In genomic region chr5:46212845-46213468, GRCm38 (mm10) we compare ENCODE assay signal across 21 mouse cellular contexts.
DNase-seq lines count a peak whose midpoint lies in the region; ATAC-seq and TF ChIP-seq lines count a peak whose summit lies in the region.
"Had no signal": no experiment of that assay in that cellular context is flagged by ENCODE, and none has a peak within 500 bp of the region (broad histone marks: within the 10 kb centered on the region; RNA-seq: fewer than 3 reads in every experiment).

No protein-coding gene starts in this region.

- H3K9me3 ChIP-seq in lung, embryonic 16.5 days (ENCODE audit: control insufficient read depth, low read length), result no peaks in the 10 kb centered on the region
- no peaks in the 10 kb centered on the region for H3K9me3 ChIP-seq in lung, postnatal 0 days (ENCODE audit: low read length)
- H3K9me3 ChIP-seq in kidney, embryonic 15.5 days (replicated peaks), result no peaks in the 10 kb centered on the region
- H3K9me3 ChIP-seq: embryonic facial prominence, embryonic 12.5 days; heart, embryonic 15.5 days; limb, embryonic 10.5 days; midbrain, embryonic 15.5 days; neural tube, embryonic 15.5 days had no signal

- intact Hi-C loops in gastrocnemius, postnatal 14 days (cut with DNase I; ENCODE audit: low total_unique reads), result no loop called here

- no peak for TF ChIP-seq CTCF in lung, postnatal 0 days (IDR thresholded peaks at IDR 0.05)

- peak; percentile 30 for DNase-seq in adrenal gland, postnatal 10 days
- DNase-seq in adrenal gland, postnatal 36 days, result no peak
- DNase-seq in lung, postnatal 0 days (ENCODE audit: low spot score), result no peak
- DNase-seq in retina, embryonic 14.5 days (ENCODE audit: low spot score), result peak; percentile 38
- no peak for DNase-seq in gastrocnemius, postnatal 14 days
- no peak for DNase-seq in layer of hippocampus, postnatal 36 days
- DNase-seq: cerebellum, adult 2 months; gastrocnemius, postnatal 36 days; lung, postnatal 14 days; thymus, postnatal 4 days had no signal

- H3K27me3 ChIP-seq in lung, embryonic 16.5 days (ENCODE audit: control insufficient read depth, insufficient read depth, low read depth, low read length), result no peaks in the 10 kb centered on the region
- no peaks in the 10 kb centered on the region for H3K27me3 ChIP-seq in lung, postnatal 0 days (replicated peaks; ENCODE audit: insufficient read depth, low read length)
- H3K27me3 ChIP-seq in kidney, embryonic 15.5 days, result no peaks in the 10 kb centered on the region
- H3K27me3 ChIP-seq: embryonic facial prominence, embryonic 12.5 days; heart, embryonic 15.5 days; midbrain, embryonic 15.5 days; neural tube, embryonic 15.5 days had no signal

- 30% methylated on average over 4 of the region's 4 CpGs for WGBS in lung, embryonic 16.5 days
- WGBS in lung, postnatal 0 days, result 38% methylated on average over 4 of the region's 4 CpGs
- 46% methylated on average over 4 of the region's 4 CpGs for WGBS in kidney, embryonic 15.5 days

- no peak for TF ChIP-seq EP300 in lung, postnatal 0 days (IDR thresholded peaks at IDR 0.05)

- H3K4me1 ChIP-seq in lung, embryonic 16.5 days (replicated peaks; ENCODE audit: control insufficient read depth, insufficient read depth, low read length), result no peaks in the 10 kb centered on the region; the same call in 1 of the 2 replicates
- H3K4me1 ChIP-seq in lung, postnatal 0 days (ENCODE audit: insufficient read depth, low read depth, low read length), result no peaks in the 10 kb centered on the region
- peaks cover 13% of the 10 kb centered on the region for H3K4me1 ChIP-seq in kidney, embryonic 15.5 days
- H3K4me1 ChIP-seq: embryonic facial prominence, embryonic 12.5 days; limb, embryonic 10.5 days; midbrain, embryonic 15.5 days; neural tube, embryonic 15.5 days had no signal

- no peak overlapping the region for H3K4me2 ChIP-seq in lung, embryonic 16.5 days (ENCODE audit: low read depth, low read length)
- H3K4me2 ChIP-seq in lung, postnatal 0 days (replicated peaks; ENCODE audit: low read depth, low read length), result no peak overlapping the region
- no peak overlapping the region for H3K4me2 ChIP-seq in kidney, embryonic 15.5 days
- H3K4me2 ChIP-seq: embryonic facial prominence, embryonic 12.5 days; heart, embryonic 15.5 days; liver, embryonic 11.5 days; midbrain, embryonic 15.5 days; neural tube, embryonic 15.5 days had no signal

- H3K36me3 ChIP-seq in lung, embryonic 16.5 days (ENCODE audit: control insufficient read depth, insufficient read depth, low read length), result no peaks in the 10 kb centered on the region
- H3K36me3 ChIP-seq in lung, postnatal 0 days (ENCODE audit: insufficient read depth, low read length), result no peaks in the 10 kb centered on the region
- H3K36me3 ChIP-seq in kidney, embryonic 15.5 days, result no peaks in the 10 kb centered on the region
- H3K36me3 ChIP-seq: embryonic facial prominence, embryonic 12.5 days; heart, embryonic 15.5 days; limb, embryonic 10.5 days; midbrain, embryonic 15.5 days; neural tube, embryonic 15.5 days had no signal

- peak; percentile 88 for ATAC-seq in lung, embryonic 16.5 days (ENCODE audit: low read depth)
- no peak for ATAC-seq in lung, postnatal 0 days
- ATAC-seq in kidney, embryonic 15.5 days (replicated peaks; ENCODE audit: low FRiP score), result peak; percentile 70; the same call in 1 of the 2 replicates
- ATAC-seq: activated CD4-positive, CD25-positive, alpha-beta regulatory T cell, adult 4 months; CD4-positive, CD25-positive, alpha-beta regulatory T cell, adult 4 months; forebrain, embryonic 14.5 days; midbrain, embryonic 15.5 days had no signal

- no peak overlapping the region for H3K4me3 ChIP-seq in lung, embryonic 16.5 days (ENCODE audit: low read length)
- H3K4me3 ChIP-seq in lung, postnatal 0 days (ENCODE audit: low read depth, low read length), result no peak overlapping the region
- H3K4me3 ChIP-seq in kidney, embryonic 15.5 days (replicated peaks), result no peak overlapping the region
- H3K4me3 ChIP-seq: embryonic facial prominence, embryonic 12.5 days; heart, embryonic 15.5 days; limb, embryonic 10.5 days; midbrain, embryonic 15.5 days; neural tube, embryonic 15.5 days had no signal

- no peak overlapping the region for H3K9ac ChIP-seq in lung, embryonic 16.5 days (ENCODE audit: low read length)
- H3K9ac ChIP-seq in lung, postnatal 0 days (replicated peaks; ENCODE audit: low read depth), result no peak overlapping the region
- no peak overlapping the region for H3K9ac ChIP-seq in kidney, embryonic 15.5 days
- H3K9ac ChIP-seq: embryonic facial prominence, embryonic 12.5 days; heart, embryonic 15.5 days; midbrain, embryonic 15.5 days; neural tube, embryonic 15.5 days had no signal

- H3K27ac ChIP-seq in lung, embryonic 16.5 days (ENCODE audit: low read length), result no peak overlapping the region
- no peak overlapping the region for H3K27ac ChIP-seq in lung, postnatal 0 days (ENCODE audit: low read length)
- peak overlapping the region; percentile 27; the same call in 1 of the 2 replicates for H3K27ac ChIP-seq in kidney, embryonic 15.5 days
- H3K27ac ChIP-seq: embryonic facial prominence, embryonic 12.5 days; heart, embryonic 15.5 days; limb, embryonic 10.5 days; midbrain, embryonic 15.5 days; neural tube, embryonic 15.5 days had no signal

Comparison
In these comparisons a context has a peak if more than half of its experiments do, and no peak if none do; other contexts are left out.
1. DNase-seq: peak in adrenal gland, postnatal 10 days (single experiment) and retina, embryonic 14.5 days (single experiment); none in adrenal gland, postnatal 36 days (0 of 2), lung, postnatal 0 days (single experiment), gastrocnemius, postnatal 14 days (single experiment) and layer of hippocampus, postnatal 36 days (0 of 2).